Mouse (Mus musculus): ENCODE measurements around the gene Snx22. TPM values are rescaled to one million over a fixed set of nuclear protein-coding genes. Genes with fewer than 3 reads are reported as not detected.

Snx22 gene
- total RNA-seq, 2 experiments from 2014 or later = 1.1 to 1.2 TPM

Other genes starting within 250 kb of the Snx22 start
- gene Zfp609, start 242.2 kb downstream of the Snx22 start, total RNA-seq (2021) = 10 to 100 TPM; 45.1 to 46.2 TPM
- gene Pclaf, start 179.5 kb downstream of the Snx22 start, total RNA-seq (2021) = 10 to 100 TPM; 34.9 to 38.3 TPM
- gene Trip4, start 160.9 kb downstream of the Snx22 start, total RNA-seq (2021) = 10 to 100 TPM; 20.9 to 22.8 TPM
- gene Csnk1g1, start 160.8 kb downstream of the Snx22 start, total RNA-seq (2021) = 10 to 100 TPM; 20.3 to 20.8 TPM
- gene Ppib, start 9.5 kb downstream of the Snx22 start, total RNA-seq (2021) = 100 to 1,000 TPM; 284 to 297 TPM
- 10 to 100 TPM; 39.3 to 40.4 TPM for gene Snx1, start 56.9 kb upstream of the Snx22 start, total RNA-seq (2021)
- gene Ciao2a, start 56.9 kb upstream of the Snx22 start, total RNA-seq (2021) = 10 to 100 TPM; 99.1 to 99.6 TPM
- 1 to 10 TPM; 3.1 to 3.8 TPM for gene Dapk2, start 88.5 kb upstream of the Snx22 start, total RNA-seq (2021)

Measured in heart, postnatal 4 days (tissue).